Mouse (Mus musculus): ENCODE results near the gene Tomm20. TPM values are rescaled to one million over a fixed set of nuclear protein-coding genes. Genes with fewer than 3 reads are reported as not detected.
A peak's percentile ranks its signal among the peaks of the same experiment; 100 is the strongest.

Gene Tomm20
- total and polyA plus RNA-seq, 3 experiments: 70.1 to 195 (median 96.2) TPM

- WGBS: 70% methylated on average over 9 of the region's 9 CpGs
- Histone ChIP-seq H3K4me1 (ENCODE audit: control insufficient read depth, insufficient read depth, low read length) (no peaks in the 10 kb centered on the region), H3K27me3 (ENCODE audit: control insufficient read depth, insufficient read depth, low read length) (no peaks in the 10 kb centered on the region), H3K79me2 (replicated peaks; ENCODE audit: control insufficient read depth, insufficient read depth, low read length) (no peaks in the 10 kb centered on the region), H3K9ac (ENCODE audit: low read depth, low read length) (no peak overlapping the region), H3K4me3 (no peak overlapping the region), H3K36me3 (ENCODE audit: control insufficient read depth, insufficient read depth, low read length) (no peaks in the 10 kb centered on the region), H3K27ac (no peak overlapping the region)
- intact Hi-C loops (cut with DNase I): no loop called here
- TF ChIP-seq POLR2A (IDR thresholded peaks at IDR 0.05; ENCODE audit: insufficient read depth, low read depth, low read length) (no peak), CTCF (IDR thresholded peaks at IDR 0.05) (no peak), EP300 (IDR thresholded peaks at IDR 0.05; ENCODE audit: insufficient read depth, low read depth, low read length) (no peak)
- no peak for DNase-seq
These were observed 42.3 kb downstream of the Tomm20 start for GRCm38 (mm10) chr8:126903224-126903895.

- Histone ChIP-seq H3K27ac (no peak overlapping the region), H3K36me3 (ENCODE audit: control insufficient read depth, insufficient read depth, low read length) (no peaks in the 10 kb centered on the region), H3K9ac (ENCODE audit: low read depth, low read length) (no peak overlapping the region), H3K4me1 (ENCODE audit: control insufficient read depth, insufficient read depth, low read length) (no peaks in the 10 kb centered on the region), H3K27me3 (ENCODE audit: control insufficient read depth, insufficient read depth, low read length) (no peaks in the 10 kb centered on the region), H3K4me3 (no peak overlapping the region), H3K79me2 (replicated peaks; ENCODE audit: control insufficient read depth, insufficient read depth, low read length) (no peaks in the 10 kb centered on the region)
- DNase-seq: no peak
- TF ChIP-seq CTCF (IDR thresholded peaks at IDR 0.05) (no peak), POLR2A (IDR thresholded peaks at IDR 0.05; ENCODE audit: insufficient read depth, low read depth, low read length) (no peak), EP300 (IDR thresholded peaks at IDR 0.05; ENCODE audit: insufficient read depth, low read depth, low read length) (no peak)
- intact Hi-C loops (cut with DNase I): no loop called here
- WGBS: 84% methylated on average over 1 of the region's 1 CpGs
These were observed 44.0 kb downstream of the Tomm20 start for GRCm38 (mm10) chr8:126901612-126902011.

GRCm38 (mm10) chr8:126901049-126901448 lies 44.6 kb downstream of the Tomm20 start:
- no peaks in the 10 kb centered on the region for H3K36me3 ChIP-seq (ENCODE audit: control insufficient read depth, insufficient read depth, low read length)
- no peaks in the 10 kb centered on the region for H3K4me1 ChIP-seq (ENCODE audit: control insufficient read depth, insufficient read depth, low read length)
- intact Hi-C loops (cut with DNase I): no loop called here
- H3K27me3 ChIP-seq (ENCODE audit: control insufficient read depth, insufficient read depth, low read length): no peaks in the 10 kb centered on the region
- TF ChIP-seq CTCF (IDR thresholded peaks at IDR 0.05) (no peak), EP300 (IDR thresholded peaks at IDR 0.05; ENCODE audit: insufficient read depth, low read depth, low read length) (no peak), POLR2A (IDR thresholded peaks at IDR 0.05; ENCODE audit: insufficient read depth, low read depth, low read length) (no peak)
- H3K79me2 ChIP-seq (replicated peaks; ENCODE audit: control insufficient read depth, insufficient read depth, low read length): no peaks in the 10 kb centered on the region
- DNase-seq: no peak
- 56% methylated on average over 2 of the region's 2 CpGs for WGBS
- H3K9ac ChIP-seq (ENCODE audit: low read depth, low read length): no peak overlapping the region
- H3K27ac ChIP-seq: no peak overlapping the region
- H3K4me3 ChIP-seq: no peak overlapping the region

- H3K79me2 ChIP-seq (replicated peaks; ENCODE audit: control insufficient read depth, insufficient read depth, low read length): no peaks in the 10 kb centered on the region
- TF ChIP-seq CTCF (IDR thresholded peaks at IDR 0.05): no peak
- no peak for TF ChIP-seq EP300 (IDR thresholded peaks at IDR 0.05; ENCODE audit: insufficient read depth, low read depth, low read length)
- TF ChIP-seq POLR2A (IDR thresholded peaks at IDR 0.05; ENCODE audit: insufficient read depth, low read depth, low read length): no peak
- H3K27ac ChIP-seq: no peak overlapping the region
- H3K4me1 ChIP-seq (ENCODE audit: control insufficient read depth, insufficient read depth, low read length): peaks cover 2% of the 10 kb centered on the region
- intact Hi-C loops (cut with DNase I): no loop called here
- WGBS: 28% methylated on average over 6 of the region's 6 CpGs
- no peak overlapping the region for H3K9ac ChIP-seq (ENCODE audit: low read depth, low read length)
- H3K4me3 ChIP-seq: no peak overlapping the region
- peak; percentile 24 to 44 for DNase-seq
- H3K36me3 ChIP-seq (ENCODE audit: control insufficient read depth, insufficient read depth, low read length): no peaks in the 10 kb centered on the region
- no peaks in the 10 kb centered on the region for H3K27me3 ChIP-seq (ENCODE audit: control insufficient read depth, insufficient read depth, low read length)
These were observed 50.5 kb downstream of the Tomm20 start for GRCm38 (mm10) chr8:126895133-126895532.

- WGBS: 82% methylated on average over 3 of the region's 3 CpGs
- Histone ChIP-seq H3K4me3 (no peak overlapping the region), H3K36me3 (ENCODE audit: control insufficient read depth, insufficient read depth, low read length) (no peaks in the 10 kb centered on the region), H3K4me1 (ENCODE audit: control insufficient read depth, insufficient read depth, low read length) (peaks cover 24% of the 10 kb centered on the region), H3K27ac (peak overlapping the region; percentile 88), H3K79me2 (replicated peaks; ENCODE audit: control insufficient read depth, insufficient read depth, low read length) (no peaks in the 10 kb centered on the region), H3K27me3 (ENCODE audit: control insufficient read depth, insufficient read depth, low read length) (no peaks in the 10 kb centered on the region), H3K9ac (ENCODE audit: low read depth, low read length) (no peak overlapping the region)
- intact Hi-C loops (cut with DNase I): loop anchor here (2.0 kb wide), 1 partner anchor 25 kb away; no protein-coding TSS in a partner anchor
- no peak for TF ChIP-seq POLR2A (IDR thresholded peaks at IDR 0.05; ENCODE audit: insufficient read depth, low read depth, low read length)
- TF ChIP-seq CTCF (IDR thresholded peaks at IDR 0.05): no peak
- TF ChIP-seq EP300 (IDR thresholded peaks at IDR 0.05; ENCODE audit: insufficient read depth, low read depth, low read length): no peak
- no peak for DNase-seq
These were observed 58.0 kb downstream of the Tomm20 start for GRCm38 (mm10) chr8:126887639-126888006.
